Mouse (Mus musculus) small intestine, adult 2 months (tissue): ENCODE data around the gene Shisa8. TPM values are rescaled to one million over a fixed set of nuclear protein-coding genes. Genes with fewer than 3 reads are reported as not detected.

Experiments used
- H3K27ac ChIP-seq: fragments of 200-500 bp; 2 replicates; pipeline ENCODE4 v1.5.1; 2012; ENCODE audit warnings: low read depth, low read length, control low read depth, inconsistent platforms; ENCODE audit not compliant: insufficient read depth
- H3K27me3 ChIP-seq: fragments of 200-500 bp; 2 replicates; pipeline ENCODE4 v1.6.1; 2012; ENCODE audit warnings: mild to moderate bottlenecking, moderate library complexity, low read length, inconsistent platforms; ENCODE audit not compliant: control insufficient read depth, insufficient read depth
- H3K36me3 ChIP-seq: fragments of 200-500 bp; 2 replicates; pipeline ENCODE4 v1.6.1; 2012; ENCODE audit warnings: mild to moderate bottlenecking, low read length, control low read depth, inconsistent platforms; ENCODE audit not compliant: control insufficient read depth, insufficient read depth
- H3K4me1 ChIP-seq: fragments of 200-500 bp; 2 replicates; pipeline ENCODE4 v1.6.1; 2012; ENCODE audit warnings: low read length, inconsistent platforms, mixed read lengths; ENCODE audit not compliant: control insufficient read depth, insufficient read depth, insufficient read length
- H3K4me3 ChIP-seq: fragments of 200-500 bp; 2 replicates; pipeline ENCODE4 v1.5.1; 2012; ENCODE audit warnings: low read depth, mild to moderate bottlenecking, control low read depth, inconsistent platforms, low read length, moderate library complexity
- CTCF ChIP-seq: fragments of 200-500 bp; IDR thresholded peaks from 2 replicates; pipeline ENCODE4 v1.5.1; 2012; ENCODE audit warnings: low read depth, mild to moderate bottlenecking, control low read depth, inconsistent platforms, low read length, moderate library complexity, mixed read lengths; ENCODE audit not compliant: insufficient replicate concordance, insufficient read length; ENCODE audit errors: extremely low read depth
- POLR2A ChIP-seq: fragments of 200-500 bp; IDR thresholded peaks from 2 replicates; pipeline ENCODE4 v1.6.1; 2012; ENCODE audit warnings: low read depth, mild to moderate bottlenecking, control low read depth, inconsistent platforms, low read length, moderate library complexity
- whole genome bisulfite sequencing: fragments of 180-500 bp; shearing (Covaris S2); methylation state at CpG from one replicate; pipeline ENCODE4 v1.1.7; 2018; 5-methylcytosine and 5-hydroxymethylcytosine counted together
- polyA plus RNA-seq: library from polyadenylated mRNA; depleted of rRNA; stranded (reverse); fragments of >200 nt; gene quantifications from 2 replicates; pipeline ENCODE4 v1.2.3, GENCODE M21; 2012

Shisa8 gene
- polyA plus RNA-seq, 1 experiment, result 2.6 TPM

DNA sequence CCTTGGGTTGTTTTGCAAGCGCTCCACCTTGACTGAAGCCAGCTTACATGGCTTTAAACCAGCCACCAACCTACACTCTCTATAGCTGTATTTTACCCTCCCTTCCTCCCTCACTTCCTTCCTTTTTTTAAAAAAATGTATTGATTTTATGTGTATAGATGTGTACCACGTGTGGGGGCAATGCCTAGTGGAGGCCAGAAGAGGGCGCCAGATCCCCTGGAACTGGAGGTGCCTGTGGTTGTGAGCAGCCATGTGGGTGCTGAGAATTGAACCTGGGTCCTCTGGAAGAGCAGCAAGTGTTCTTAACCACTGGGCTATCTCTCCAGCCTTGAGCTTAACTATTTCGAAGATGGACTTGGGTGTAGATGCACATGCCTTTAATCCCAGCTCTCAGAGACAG lies 30.3 kb downstream of the Shisa8 start:
- H3K36me3 ChIP-seq, result peaks cover 95% of the 10 kb centered on the region
- no peak overlapping the region for H3K27ac ChIP-seq
- H3K27me3 ChIP-seq, result no peaks in the 10 kb centered on the region
- H3K4me3 ChIP-seq, result no peak overlapping the region
- no peaks in the 10 kb centered on the region for H3K4me1 ChIP-seq
- TF ChIP-seq CTCF, result peak; percentile 28; the same call in 1 of the 2 replicates
- TF ChIP-seq POLR2A, result no peak
- WGBS, result 92% methylated on average over 4 of the region's 4 CpGs

DNA sequence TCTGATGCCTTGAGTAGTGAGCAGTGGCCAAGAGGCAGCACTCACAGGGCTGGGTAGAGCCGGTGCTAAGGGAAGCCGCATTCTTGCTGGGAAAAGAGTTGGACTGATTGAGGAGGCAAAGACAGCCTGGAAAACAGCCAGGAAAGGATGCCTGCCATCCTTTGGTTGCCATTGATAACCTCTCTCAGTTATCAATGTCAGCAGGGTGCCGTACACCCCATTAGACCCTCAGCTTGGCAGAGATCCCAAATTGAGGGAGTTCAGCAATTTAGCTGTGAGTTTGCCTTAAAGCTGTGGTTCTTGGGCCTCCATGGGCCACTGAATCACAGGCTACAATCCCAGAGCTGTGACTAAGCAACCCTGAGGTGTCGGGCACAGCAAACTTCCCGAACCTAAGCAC lies 31.5 kb downstream of the Shisa8 start:
- 95% methylated on average over 5 of the region's 5 CpGs for WGBS
- no peak for TF ChIP-seq CTCF
- no peak for TF ChIP-seq POLR2A
- Histone ChIP-seq H3K36me3 (peaks cover 95% of the 10 kb centered on the region), H3K4me1 (no peaks in the 10 kb centered on the region), H3K27ac (no peak overlapping the region), H3K27me3 (no peaks in the 10 kb centered on the region), H3K4me3 (no peak overlapping the region)

DNA sequence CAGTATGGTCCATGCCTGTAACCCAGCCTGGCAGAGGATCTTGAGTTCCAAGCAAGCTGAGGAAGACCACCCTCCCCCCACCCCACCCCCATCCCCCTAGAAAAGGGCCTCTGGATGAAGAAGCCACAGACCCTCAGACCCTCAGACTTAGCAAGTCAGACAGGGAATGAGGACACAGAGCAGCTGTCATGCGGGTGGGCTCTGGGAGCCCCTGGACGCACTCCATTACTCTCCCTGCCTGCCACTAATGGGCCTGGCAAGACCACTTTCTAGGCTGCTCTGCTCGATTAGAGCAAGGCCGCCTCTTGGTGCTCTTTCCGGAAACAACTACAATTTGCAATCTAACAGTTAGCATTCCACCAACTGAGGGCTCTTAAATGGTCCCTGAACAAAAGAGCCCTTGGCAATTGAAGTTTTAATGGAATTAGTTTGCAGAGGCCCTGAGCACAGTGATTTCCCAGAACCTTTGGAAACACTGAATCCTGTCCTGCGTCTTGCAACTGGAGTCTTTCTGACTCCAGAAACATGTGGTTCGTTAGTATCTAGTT lies 34.8 kb downstream of the Shisa8 start:
- TF ChIP-seq POLR2A, result no peak
- TF ChIP-seq CTCF, result no peak
- H3K27ac ChIP-seq, result no peak overlapping the region
- H3K4me3 ChIP-seq, result no peak overlapping the region
- 92% methylated on average over 7 of the region's 7 CpGs for WGBS
- H3K36me3 ChIP-seq, result peaks cover 91% of the 10 kb centered on the region
- no peaks in the 10 kb centered on the region for H3K4me1 ChIP-seq
- no peaks in the 10 kb centered on the region for H3K27me3 ChIP-seq

DNA sequence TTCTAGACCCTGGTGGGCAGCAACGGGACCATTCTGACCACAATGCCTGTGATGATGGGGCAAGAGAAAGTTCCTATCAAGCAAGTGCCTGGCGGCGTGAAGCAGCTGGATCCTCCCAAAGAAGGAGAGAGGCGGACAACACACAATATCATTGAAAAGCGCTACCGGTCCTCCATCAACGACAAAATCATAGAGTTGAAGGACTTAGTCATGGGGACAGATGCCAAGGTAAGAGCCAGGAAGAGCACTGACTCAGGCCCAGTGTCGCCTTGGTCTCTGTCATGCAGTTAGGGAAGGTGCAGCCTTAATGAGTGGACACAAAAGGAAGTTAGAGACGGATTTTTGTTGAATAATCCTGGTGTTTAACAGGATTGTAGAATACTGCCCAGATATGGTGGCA lies 37.5 kb downstream of the Shisa8 start:
- Histone ChIP-seq H3K4me1 (no peaks in the 10 kb centered on the region; the same call in 1 of the 2 replicates), H3K36me3 (peaks cover 86% of the 10 kb centered on the region), H3K27ac (no peak overlapping the region), H3K27me3 (no peaks in the 10 kb centered on the region), H3K4me3 (no peak overlapping the region)
- TF ChIP-seq POLR2A (no peak), CTCF (no peak)
- 93% methylated on average over 9 of the region's 9 CpGs for WGBS

DNA sequence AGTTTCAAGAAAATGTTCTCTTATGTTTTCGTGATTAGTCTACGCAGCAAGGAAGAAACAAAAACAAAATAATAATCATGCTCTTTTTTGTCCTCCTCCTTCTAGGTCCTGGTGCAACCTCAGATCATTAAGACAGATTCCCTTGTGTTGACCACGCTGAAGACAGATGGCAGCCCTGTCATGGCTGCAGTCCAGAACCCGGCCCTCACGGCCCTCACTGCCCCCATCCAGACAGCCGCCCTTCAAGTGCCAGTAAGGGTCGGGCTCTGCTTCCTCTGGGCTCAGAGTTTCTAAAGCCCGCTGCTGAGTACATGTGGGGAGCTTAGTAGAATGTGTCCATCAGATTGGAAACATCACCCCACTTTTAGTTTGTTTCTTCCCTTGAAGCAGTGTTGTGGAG lies 40.0 kb downstream of the Shisa8 start:
- peaks cover 66% of the 10 kb centered on the region for H3K36me3 ChIP-seq
- no peak overlapping the region for H3K27ac ChIP-seq
- 83% methylated on average over 8 of the region's 8 CpGs for WGBS
- no peaks in the 10 kb centered on the region; the same call in none of the 2 replicates for H3K4me1 ChIP-seq
- TF ChIP-seq CTCF (no peak), POLR2A (no peak)
- H3K27me3 ChIP-seq, result no peaks in the 10 kb centered on the region
- H3K4me3 ChIP-seq, result no peak overlapping the region

DNA sequence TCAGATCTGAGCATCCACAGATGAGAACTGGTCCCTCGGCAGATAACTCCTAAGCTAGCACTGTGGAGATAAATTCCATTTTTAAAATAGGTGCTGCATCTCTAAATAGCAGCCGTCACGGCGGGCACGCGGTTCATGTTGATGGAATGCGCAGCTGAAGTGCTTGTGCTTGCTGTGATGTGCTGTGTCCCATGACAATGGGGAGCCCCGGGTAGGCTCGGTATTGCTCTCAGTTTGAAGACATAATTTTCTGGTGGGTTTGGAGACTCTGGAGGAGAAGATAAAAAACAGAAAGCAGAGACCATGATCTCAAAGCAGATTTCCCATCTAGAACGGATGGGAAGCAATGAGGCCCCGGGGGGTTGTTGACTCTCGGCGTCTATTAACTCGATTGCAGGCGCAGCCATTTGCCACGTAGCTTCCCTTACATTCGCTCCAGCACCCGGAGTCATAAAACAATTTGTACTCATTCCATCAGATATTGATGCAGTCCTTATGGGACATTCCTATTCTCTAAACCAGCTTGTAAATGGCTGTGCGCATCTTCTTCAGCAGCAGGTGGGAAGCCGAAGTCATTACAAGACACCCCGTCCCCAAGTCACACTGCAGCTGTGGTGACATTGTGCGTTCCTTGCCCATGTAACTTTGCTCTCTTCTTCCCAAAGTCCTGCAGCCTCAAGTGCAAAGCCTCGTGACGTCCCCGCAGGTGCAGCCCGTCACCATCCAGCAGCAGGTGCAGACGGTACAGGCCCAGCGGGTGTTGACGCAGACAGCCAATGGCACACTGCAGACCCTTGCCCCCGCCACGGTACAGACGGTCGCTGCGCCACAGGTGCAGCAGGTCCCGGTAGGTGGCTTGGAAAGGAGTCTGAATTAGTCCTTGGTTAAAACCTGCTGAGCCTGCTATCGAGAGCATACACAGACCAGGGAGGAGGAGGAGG lies 41.9 kb downstream of the Shisa8 start:
- TF ChIP-seq CTCF (no peak), POLR2A (no peak)
- no peaks in the 10 kb centered on the region for H3K27me3 ChIP-seq
- peaks cover 14% of the 10 kb centered on the region for H3K4me1 ChIP-seq
- H3K27ac ChIP-seq, result no peak overlapping the region
- peaks cover 49% of the 10 kb centered on the region for H3K36me3 ChIP-seq
- no peak overlapping the region for H3K4me3 ChIP-seq
- 47% methylated on average over 36 of the region's 36 CpGs for WGBS

DNA sequence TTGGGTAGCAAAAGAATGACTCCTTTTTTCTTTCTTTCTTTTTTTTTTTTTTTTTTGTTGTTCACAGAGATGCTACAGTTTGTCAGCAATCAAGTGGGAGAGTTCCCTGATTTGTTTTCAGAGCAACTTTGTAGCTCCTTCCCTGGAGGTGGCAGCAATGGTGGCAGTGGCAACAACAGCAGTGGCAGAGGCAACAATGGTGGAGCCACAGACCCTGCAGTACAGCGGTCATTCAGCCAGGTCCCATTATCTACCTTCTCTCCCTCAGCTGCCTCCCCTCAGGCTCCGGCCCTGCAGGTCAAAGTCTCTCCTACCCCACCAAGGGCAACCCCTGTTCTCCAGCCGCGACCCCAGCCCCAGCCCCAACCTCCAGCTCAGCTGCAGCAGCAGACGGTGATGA lies 42.9 kb downstream of the Shisa8 start:
- H3K27me3 ChIP-seq, result no peaks in the 10 kb centered on the region
- TF ChIP-seq CTCF (no peak), POLR2A (no peak)
- H3K27ac ChIP-seq, result no peak overlapping the region
- 73% methylated on average over 5 of the region's 5 CpGs for WGBS
- H3K4me3 ChIP-seq, result no peak overlapping the region
- H3K36me3 ChIP-seq, result peaks cover 39% of the 10 kb centered on the region
- peaks cover 16% of the 10 kb centered on the region for H3K4me1 ChIP-seq
